Comparison of ENCODE assay signal across 11 mouse cellular contexts in the genomic region with DNA sequence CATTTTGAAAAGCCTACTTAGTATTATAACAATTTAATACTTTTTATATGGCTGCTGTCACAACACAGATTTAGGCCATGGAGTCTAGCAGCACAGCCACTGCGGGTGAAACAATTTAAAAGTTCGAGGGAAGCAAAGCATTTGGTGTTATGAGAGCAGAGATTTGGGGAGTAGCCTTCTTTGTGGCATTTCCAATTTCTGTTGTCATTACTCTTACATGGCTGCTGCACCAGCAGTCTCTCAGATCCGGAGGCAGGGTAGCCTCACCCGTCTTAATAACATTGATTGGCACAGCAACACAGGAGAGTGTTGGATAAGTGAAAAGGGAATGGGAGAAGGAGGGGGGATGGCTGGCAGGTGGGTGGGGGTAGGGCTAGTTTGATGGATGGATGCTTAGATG. TPM values are rescaled to one million over a fixed set of nuclear protein-coding genes. Genes with fewer than 3 reads are reported as not detected.
DNase-seq lines count a peak whose midpoint lies in the region; ATAC-seq and TF ChIP-seq lines count a peak whose summit lies in the region.
"Had no signal": no experiment of that assay in that cellular context is flagged by ENCODE, and none has a peak within 500 bp of the region (broad histone marks: within the 10 kb centered on the region; RNA-seq: fewer than 3 reads in every experiment).

No protein-coding gene starts in this region.

- no peak for DNase-seq in forebrain, embryonic 10.5 days (ENCODE audit: extremely low spot score, low spot score)
- DNase-seq in stomach, postnatal 0 days (ENCODE audit: low spot score) = no peak
- DNase-seq in heart, postnatal 36 days = no peak

- H3K9me3 ChIP-seq in forebrain, embryonic 12.5 days = no peaks in the 10 kb centered on the region
- H3K9me3 ChIP-seq in forebrain, embryonic 10.5 days = no peaks in the 10 kb centered on the region
- no peaks in the 10 kb centered on the region for H3K9me3 ChIP-seq in stomach, embryonic 14.5 days (ENCODE audit: control insufficient read depth, low read depth, low read length)
- H3K9me3 ChIP-seq in stomach, postnatal 0 days (ENCODE audit: control insufficient read depth, low read length) = no peaks in the 10 kb centered on the region
- no peaks in the 10 kb centered on the region for H3K9me3 ChIP-seq in midbrain, embryonic 12.5 days
- H3K9me3 ChIP-seq in stomach, embryonic 16.5 days (replicated peaks; ENCODE audit: control insufficient read depth, low read length) = no peaks in the 10 kb centered on the region

- H3K4me3 ChIP-seq in forebrain, embryonic 12.5 days (replicated peaks) = no peak overlapping the region
- no peak overlapping the region for H3K4me3 ChIP-seq in forebrain, embryonic 10.5 days
- peak overlapping the region; percentile 20; the same call in 1 of the 2 replicates for H3K4me3 ChIP-seq in stomach, embryonic 14.5 days (ENCODE audit: low read depth, low read length)
- no peak overlapping the region for H3K4me3 ChIP-seq in stomach, postnatal 0 days (ENCODE audit: low read depth, low read length)
- no peak overlapping the region for H3K4me3 ChIP-seq in midbrain, embryonic 12.5 days
- no peak overlapping the region for H3K4me3 ChIP-seq in stomach, embryonic 16.5 days (replicated peaks; ENCODE audit: low read length)
- H3K4me3 ChIP-seq: heart, adult 2 months had no signal

- intact Hi-C loops in heart, postnatal 36 days (cut with DNase I) = loop anchor here (1.0 to 5.0 kb wide), 4 partner anchors 136 to 569 kb away; no protein-coding TSS in a partner anchor

- peak overlapping the region; percentile 33 for H3K9ac ChIP-seq in forebrain, embryonic 12.5 days
- H3K9ac ChIP-seq in stomach, embryonic 14.5 days (replicated peaks; ENCODE audit: low read depth, low read length) = no peak overlapping the region
- H3K9ac ChIP-seq in stomach, postnatal 0 days (ENCODE audit: low read length) = no peak overlapping the region
- H3K9ac ChIP-seq in midbrain, embryonic 12.5 days (replicated peaks) = no peak overlapping the region
- H3K9ac ChIP-seq in stomach, embryonic 16.5 days (ENCODE audit: low read length) = no peak overlapping the region
- H3K9ac ChIP-seq: liver, embryonic 14.5 days had no signal

- peaks cover 5% of the 10 kb centered on the region; the same call in 1 of the 2 replicates for H3K4me1 ChIP-seq in forebrain, embryonic 12.5 days
- peaks cover 25% of the 10 kb centered on the region for H3K4me1 ChIP-seq in forebrain, embryonic 10.5 days
- H3K4me1 ChIP-seq in stomach, embryonic 14.5 days (ENCODE audit: control insufficient read depth, insufficient read depth, low read length) = no peaks in the 10 kb centered on the region
- H3K4me1 ChIP-seq in stomach, postnatal 0 days (replicated peaks; ENCODE audit: control insufficient read depth, insufficient read depth) = no peaks in the 10 kb centered on the region
- H3K4me1 ChIP-seq in midbrain, embryonic 12.5 days = peaks cover 7% of the 10 kb centered on the region; the same call in 1 of the 2 replicates
- H3K4me1 ChIP-seq in stomach, embryonic 16.5 days (ENCODE audit: control insufficient read depth, insufficient read depth, low read length) = peaks cover 1% of the 10 kb centered on the region; the same call in 1 of the 2 replicates

- 62% methylated on average over 4 of the region's 4 CpGs for WGBS in forebrain, embryonic 12.5 days
- WGBS in forebrain, embryonic 10.5 days = 80% methylated on average over 4 of the region's 4 CpGs
- WGBS in stomach, embryonic 14.5 days = 74% methylated on average over 4 of the region's 4 CpGs
- WGBS in stomach, postnatal 0 days = 61% methylated on average over 4 of the region's 4 CpGs
- 67% methylated on average over 4 of the region's 4 CpGs for WGBS in midbrain, embryonic 12.5 days
- WGBS in stomach, embryonic 16.5 days = 55% methylated on average over 4 of the region's 4 CpGs

- ATAC-seq in forebrain, embryonic 12.5 days (ENCODE audit: low FRiP score) = peak; percentile 3; the same call in 1 of the 2 replicates
- no peak for ATAC-seq in stomach, embryonic 14.5 days (ENCODE audit: insufficient number of reproducible peaks, insufficient read depth, low FRiP score, low read depth)
- no peak for ATAC-seq in stomach, postnatal 0 days (ENCODE audit: low FRiP score, low TSS enrichment)
- ATAC-seq in midbrain, embryonic 12.5 days (ENCODE audit: low FRiP score, low read depth) = no peak
- ATAC-seq in stomach, embryonic 16.5 days (ENCODE audit: insufficient read depth, low FRiP score) = no peak
- ATAC-seq in cerebellum, adult (ENCODE audit: insufficient number of reproducible peaks, low FRiP score, low TSS enrichment) = no peak

- H3K4me2 ChIP-seq in forebrain, embryonic 12.5 days = peak overlapping the region; percentile 46; the same call in 1 of the 2 replicates
- H3K4me2 ChIP-seq in stomach, embryonic 14.5 days (replicated peaks; ENCODE audit: low read depth, low read length) = no peak overlapping the region
- no peak overlapping the region for H3K4me2 ChIP-seq in stomach, postnatal 0 days (replicated peaks; ENCODE audit: low read depth)
- H3K4me2 ChIP-seq in midbrain, embryonic 12.5 days (replicated peaks) = peak overlapping the region; percentile 48
- H3K4me2 ChIP-seq in stomach, embryonic 16.5 days (ENCODE audit: low read depth, low read length) = peak overlapping the region; percentile 47; the same call in 1 of the 2 replicates

- TF ChIP-seq EP300 in stomach, postnatal 0 days (optimal IDR thresholded peaks at IDR 0.05) = no peak

- TF ChIP-seq CTCF in stomach, postnatal 0 days (IDR thresholded peaks at IDR 0.05; ENCODE audit: low read depth) = no peak

- no peaks in the 10 kb centered on the region for H3K36me3 ChIP-seq in forebrain, embryonic 12.5 days (replicated peaks)
- H3K36me3 ChIP-seq in forebrain, embryonic 10.5 days (replicated peaks) = no peaks in the 10 kb centered on the region
- no peaks in the 10 kb centered on the region for H3K36me3 ChIP-seq in stomach, embryonic 14.5 days (ENCODE audit: control insufficient read depth, insufficient read depth, low read length)
- H3K36me3 ChIP-seq in stomach, postnatal 0 days (ENCODE audit: control insufficient read depth, insufficient read depth, low read length) = no peaks in the 10 kb centered on the region
- H3K36me3 ChIP-seq in midbrain, embryonic 12.5 days = no peaks in the 10 kb centered on the region
- H3K36me3 ChIP-seq in stomach, embryonic 16.5 days (ENCODE audit: control insufficient read depth, insufficient read depth, low read length) = no peaks in the 10 kb centered on the region

- H3K27me3 ChIP-seq in forebrain, embryonic 12.5 days = peaks cover 5% of the 10 kb centered on the region; the same call in 1 of the 2 replicates
- peaks cover 10% of the 10 kb centered on the region for H3K27me3 ChIP-seq in forebrain, embryonic 10.5 days (ENCODE audit: poor library complexity, severe bottlenecking)
- H3K27me3 ChIP-seq in stomach, embryonic 14.5 days (ENCODE audit: control insufficient read depth, insufficient read depth, low read length) = no peaks in the 10 kb centered on the region
- H3K27me3 ChIP-seq in stomach, postnatal 0 days (ENCODE audit: control insufficient read depth, insufficient read depth, low read length) = no peaks in the 10 kb centered on the region
- peaks cover 3% of the 10 kb centered on the region; the same call in 1 of the 2 replicates for H3K27me3 ChIP-seq in midbrain, embryonic 12.5 days
- H3K27me3 ChIP-seq in stomach, embryonic 16.5 days (ENCODE audit: control insufficient read depth, insufficient read depth, low read length) = no peaks in the 10 kb centered on the region
- H3K27me3 ChIP-seq: Patski had no signal

- H3K27ac ChIP-seq in forebrain, embryonic 12.5 days = no peak overlapping the region
- no peak overlapping the region for H3K27ac ChIP-seq in forebrain, embryonic 10.5 days
- no peak overlapping the region for H3K27ac ChIP-seq in stomach, embryonic 14.5 days (ENCODE audit: low read length)
- H3K27ac ChIP-seq in stomach, postnatal 0 days (replicated peaks) = no peak overlapping the region
- H3K27ac ChIP-seq in midbrain, embryonic 12.5 days (replicated peaks) = no peak overlapping the region
- H3K27ac ChIP-seq in stomach, embryonic 16.5 days (ENCODE audit: low read length) = no peak overlapping the region
- H3K27ac ChIP-seq: heart, adult 2 months; liver, embryonic 14.5 days had no signal

RNA-seq across cellular contexts. Expression of gene Ssx2ip, which starts 58.5 kb away (rescaled TPM):
- polyA plus RNA-seq in forebrain, embryonic 12.5 days (2016; fragmentation: Nextera tagmentation; extraction: Ambion mirVana) = 33.7 and 34.6 TPM in 2 replicates
- 39.0 and 41.5 TPM in 2 replicates for polyA plus RNA-seq in forebrain, embryonic 10.5 days (2016; fragmentation: Nextera tagmentation; extraction: Ambion mirVana)
- polyA plus RNA-seq in stomach, embryonic 14.5 days (2014; fragmentation: Nextera tagmentation; extraction: Ambion mirVana) = 24.0 and 28.2 TPM in 2 replicates
- 12.9 and 14.1 TPM in 2 replicates for polyA plus RNA-seq in stomach, postnatal 0 days (2015; fragmentation: Nextera tagmentation; extraction: Ambion mirVana)
- polyA plus RNA-seq in midbrain, embryonic 12.5 days (2016; fragmentation: Nextera tagmentation; extraction: Ambion mirVana) = 23.2 and 30.0 TPM in 2 replicates
- polyA plus RNA-seq in stomach, embryonic 16.5 days (2015; fragmentation: Nextera tagmentation; extraction: Ambion mirVana) = 27.3 and 27.7 TPM in 2 replicates
- 10 to 100 TPM; 12.9 to 13.1 TPM for total RNA-seq in heart, postnatal 36 days (2021)

Comparison
In these comparisons a context has a peak if more than half of its experiments do, and no peak if none do; other contexts are left out.
1. H3K4me2 ChIP-seq: peak in forebrain, embryonic 12.5 days (single experiment), midbrain, embryonic 12.5 days (single experiment) and stomach, embryonic 16.5 days (single experiment); none in stomach, embryonic 14.5 days (single experiment) and stomach, postnatal 0 days (single experiment).